Mouse (Mus musculus) heart, postnatal 0 days (tissue): ENCODE results near the gene Abcg5.

Experiments used
- CTCF ChIP-seq: IDR thresholded peaks from 2 replicates; pipeline ENCODE4 v1.5.1; 2016; ENCODE audit warnings: antibody characterized with exemption, control low read depth, low read depth
- EP300 ChIP-seq: IDR thresholded peaks from 2 replicates; pipeline ENCODE4 v1.6.1; 2016; ENCODE audit warnings: antibody characterized with exemption, low read depth

GRCm38 (mm10) chr17:84665691-84666090 is 17.1 kb downstream of the Abcg5 start:
- no peak for TF ChIP-seq CTCF
- no peak for TF ChIP-seq EP300
